Mouse (Mus musculus): ENCODE results near the gene Nlgn2. TPM values are rescaled to one million over a fixed set of nuclear protein-coding genes. Genes with fewer than 3 reads are reported as not detected.

Nlgn2 gene
- polyA plus RNA-seq, 1 experiment = 19.6 TPM

GRCm38 (mm10) chr11:69799394-69800137 is 38.0 kb downstream of the Nlgn2 start:
- Histone ChIP-seq H3K27ac (ENCODE audit: insufficient read depth, low read length) (no peak overlapping the region), H3K27me3 (ENCODE audit: control insufficient read depth, insufficient read depth, low read length, poor library complexity, severe bottlenecking) (peaks cover 12% of the 10 kb centered on the region), H3K4me3 (ENCODE audit: low read depth, low read length) (peak overlapping the region; percentile 76), H3K9me3 (replicated peaks; ENCODE audit: control insufficient read depth, insufficient read depth, low read length, poor library complexity, severe bottlenecking) (no peaks in the 10 kb centered on the region), H3K4me1 (ENCODE audit: control insufficient read depth, insufficient read depth, low read length) (no peaks in the 10 kb centered on the region), H3K36me3 (ENCODE audit: control insufficient read depth, insufficient read depth, low read length, poor library complexity, severe bottlenecking) (no peaks in the 10 kb centered on the region), H3K9ac (ENCODE audit: low read depth, poor library complexity, severe bottlenecking) (no peak overlapping the region)
- no peak for TF ChIP-seq POLR2A (IDR thresholded peaks at IDR 0.05; ENCODE audit: insufficient read depth, low read length)
- TF ChIP-seq EP300 (IDR thresholded peaks at IDR 0.05; ENCODE audit: insufficient read depth, low read depth, low read length) = 0 out of 2 replicates have a peak, but pooled peaks have one; percentile 18

- peaks cover 12% of the 10 kb centered on the region for H3K27me3 ChIP-seq (ENCODE audit: control insufficient read depth, insufficient read depth, low read length, poor library complexity, severe bottlenecking)
- TF ChIP-seq CTCF (IDR thresholded peaks at IDR 0.05; ENCODE audit: low read depth, low read length) = no peak
- TF ChIP-seq POLR2A (IDR thresholded peaks at IDR 0.05; ENCODE audit: insufficient read depth, low read length) = no peak
- no peak for TF ChIP-seq EP300 (IDR thresholded peaks at IDR 0.05; ENCODE audit: insufficient read depth, low read depth, low read length)
These were observed 39.7 kb downstream of the Nlgn2 start for GRCm38 (mm10) chr11:69797924-69798323.

GRCm38 (mm10) chr11:69795983-69796435 is 41.6 kb downstream of the Nlgn2 start:
- no peaks in the 10 kb centered on the region for H3K27me3 ChIP-seq (ENCODE audit: control insufficient read depth, insufficient read depth, low read length, poor library complexity, severe bottlenecking)
- TF ChIP-seq CTCF (IDR thresholded peaks at IDR 0.05; ENCODE audit: low read depth, low read length) (no peak), POLR2A (IDR thresholded peaks at IDR 0.05; ENCODE audit: insufficient read depth, low read length) (no peak)
- no peaks in the 10 kb centered on the region for H3K36me3 ChIP-seq (ENCODE audit: control insufficient read depth, insufficient read depth, low read length, poor library complexity, severe bottlenecking)
- peak overlapping the region; percentile 96 for H3K4me3 ChIP-seq (ENCODE audit: low read depth, low read length)
- H3K9ac ChIP-seq (ENCODE audit: low read depth, poor library complexity, severe bottlenecking) = peak overlapping the region; percentile 62
- no peaks in the 10 kb centered on the region for H3K9me3 ChIP-seq (replicated peaks; ENCODE audit: control insufficient read depth, insufficient read depth, low read length, poor library complexity, severe bottlenecking)
- H3K27ac ChIP-seq (ENCODE audit: insufficient read depth, low read length) = no peak overlapping the region
- no peaks in the 10 kb centered on the region for H3K4me1 ChIP-seq (ENCODE audit: control insufficient read depth, insufficient read depth, low read length)

More at GRCm38 (mm10) chr11:69797924-69798323, 39.7 kb downstream of the Nlgn2 start:
- Histone ChIP-seq H3K9ac (ENCODE audit: low read depth, poor library complexity, severe bottlenecking) (no peak overlapping the region), H3K9me3 (replicated peaks; ENCODE audit: control insufficient read depth, insufficient read depth, low read length, poor library complexity, severe bottlenecking) (no peaks in the 10 kb centered on the region), H3K4me3 (ENCODE audit: low read depth, low read length) (no peak overlapping the region), H3K27ac (ENCODE audit: insufficient read depth, low read length) (no peak overlapping the region), H3K36me3 (ENCODE audit: control insufficient read depth, insufficient read depth, low read length, poor library complexity, severe bottlenecking) (no peaks in the 10 kb centered on the region), H3K4me1 (ENCODE audit: control insufficient read depth, insufficient read depth, low read length) (no peaks in the 10 kb centered on the region)

GRCm38 (mm10) chr11:69795168-69795982 is 42.2 kb downstream of the Nlgn2 start, which contains the start of gene Chrnb1:
Gene Chrnb1, minus strand, starts transcription at chr11:69795943.
- Histone ChIP-seq H3K9me3 (replicated peaks; ENCODE audit: control insufficient read depth, insufficient read depth, low read length, poor library complexity, severe bottlenecking) (no peaks in the 10 kb centered on the region), H3K9ac (ENCODE audit: low read depth, poor library complexity, severe bottlenecking) (peak within 1 kb of the TSS; percentile 62), H3K27me3 (ENCODE audit: control insufficient read depth, insufficient read depth, low read length, poor library complexity, severe bottlenecking) (no peaks in the 10 kb centered on the region), H3K36me3 (ENCODE audit: control insufficient read depth, insufficient read depth, low read length, poor library complexity, severe bottlenecking) (no peaks in the 10 kb centered on the region), H3K4me1 (ENCODE audit: control insufficient read depth, insufficient read depth, low read length) (no peaks in the 10 kb centered on the region), H3K27ac (ENCODE audit: insufficient read depth, low read length) (no peak within 1 kb of the TSS), H3K4me3 (ENCODE audit: low read depth, low read length) (peak within 1 kb of the TSS; percentile 96)
- TF ChIP-seq POLR2A (IDR thresholded peaks at IDR 0.05; ENCODE audit: insufficient read depth, low read length) = peak; percentile 9
- TF ChIP-seq CTCF (IDR thresholded peaks at IDR 0.05; ENCODE audit: low read depth, low read length) = no peak

- Histone ChIP-seq H3K9ac (ENCODE audit: low read depth, poor library complexity, severe bottlenecking) (no peak overlapping the region), H3K27me3 (ENCODE audit: control insufficient read depth, insufficient read depth, low read length, poor library complexity, severe bottlenecking) (no peaks in the 10 kb centered on the region), H3K4me3 (ENCODE audit: low read depth, low read length) (no peak overlapping the region), H3K4me1 (ENCODE audit: control insufficient read depth, insufficient read depth, low read length) (no peaks in the 10 kb centered on the region), H3K36me3 (ENCODE audit: control insufficient read depth, insufficient read depth, low read length, poor library complexity, severe bottlenecking) (no peaks in the 10 kb centered on the region), H3K9me3 (replicated peaks; ENCODE audit: control insufficient read depth, insufficient read depth, low read length, poor library complexity, severe bottlenecking) (no peaks in the 10 kb centered on the region), H3K27ac (ENCODE audit: insufficient read depth, low read length) (no peak overlapping the region)
- TF ChIP-seq EP300 (IDR thresholded peaks at IDR 0.05; ENCODE audit: insufficient read depth, low read depth, low read length) (no peak), POLR2A (IDR thresholded peaks at IDR 0.05; ENCODE audit: insufficient read depth, low read length) (no peak)
These were observed 44.2 kb downstream of the Nlgn2 start for GRCm38 (mm10) chr11:69793429-69793828.

- no peaks in the 10 kb centered on the region for H3K9me3 ChIP-seq (replicated peaks; ENCODE audit: control insufficient read depth, insufficient read depth, low read length, poor library complexity, severe bottlenecking)
- H3K36me3 ChIP-seq (ENCODE audit: control insufficient read depth, insufficient read depth, low read length, poor library complexity, severe bottlenecking) = no peaks in the 10 kb centered on the region
- H3K9ac ChIP-seq (ENCODE audit: low read depth, poor library complexity, severe bottlenecking) = no peak overlapping the region
- no peaks in the 10 kb centered on the region for H3K27me3 ChIP-seq (ENCODE audit: control insufficient read depth, insufficient read depth, low read length, poor library complexity, severe bottlenecking)
- H3K4me1 ChIP-seq (ENCODE audit: control insufficient read depth, insufficient read depth, low read length) = no peaks in the 10 kb centered on the region
- TF ChIP-seq POLR2A (IDR thresholded peaks at IDR 0.05; ENCODE audit: insufficient read depth, low read length) = no peak
- TF ChIP-seq CTCF (IDR thresholded peaks at IDR 0.05; ENCODE audit: low read depth, low read length) = no peak
- TF ChIP-seq EP300 (IDR thresholded peaks at IDR 0.05; ENCODE audit: insufficient read depth, low read depth, low read length) = no peak
- H3K4me3 ChIP-seq (ENCODE audit: low read depth, low read length) = no peak overlapping the region
- H3K27ac ChIP-seq (ENCODE audit: insufficient read depth, low read length) = no peak overlapping the region
These were observed 46.2 kb downstream of the Nlgn2 start for GRCm38 (mm10) chr11:69791420-69791819.

Measured in ES-Bruce4 (cell line).